Mouse (Mus musculus) telencephalon, adult 2 months (tissue): ENCODE measurements around the gene Gm266.

Source experiments
- DNase-seq: peaks from one replicate; pipeline ENCODE4 v3.0.0-alpha.2; 2011; ENCODE audit warnings: low read depth, low spot score

Gm266 gene

GRCm38 (mm10) chr12:111454543-111455280 is 30.9 kb downstream of the Gm266 start:
- no peak for DNase-seq

DNA sequence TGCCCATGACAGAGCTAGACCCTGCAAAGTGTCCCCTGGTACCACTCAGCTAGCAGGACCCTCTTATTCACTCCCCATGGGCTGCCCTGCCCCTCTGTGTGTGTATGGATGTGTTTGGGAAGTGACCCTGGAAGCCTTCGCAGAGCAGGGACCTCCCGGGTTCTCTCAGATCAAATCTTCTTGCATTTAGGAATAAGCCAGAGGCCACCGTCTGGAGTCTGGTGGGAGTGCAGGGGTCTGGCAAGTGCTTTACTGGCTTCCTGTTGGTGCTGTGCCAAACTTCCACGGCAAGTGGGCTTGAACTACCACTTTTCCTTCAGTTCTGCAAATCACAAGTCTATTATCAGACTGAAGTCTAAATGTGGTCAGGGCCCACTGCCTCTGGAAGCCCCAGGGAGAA is 31.6 kb downstream of the Gm266 start:
- no peak for DNase-seq

GRCm38 (mm10) chr12:111451561-111451960 is 34.1 kb downstream of the Gm266 start:
- DNase-seq: no peak

- DNase-seq: no peak
Observed at GRCm38 (mm10) chr12:111450359-111450758, 35.3 kb downstream of the Gm266 start.

DNA sequence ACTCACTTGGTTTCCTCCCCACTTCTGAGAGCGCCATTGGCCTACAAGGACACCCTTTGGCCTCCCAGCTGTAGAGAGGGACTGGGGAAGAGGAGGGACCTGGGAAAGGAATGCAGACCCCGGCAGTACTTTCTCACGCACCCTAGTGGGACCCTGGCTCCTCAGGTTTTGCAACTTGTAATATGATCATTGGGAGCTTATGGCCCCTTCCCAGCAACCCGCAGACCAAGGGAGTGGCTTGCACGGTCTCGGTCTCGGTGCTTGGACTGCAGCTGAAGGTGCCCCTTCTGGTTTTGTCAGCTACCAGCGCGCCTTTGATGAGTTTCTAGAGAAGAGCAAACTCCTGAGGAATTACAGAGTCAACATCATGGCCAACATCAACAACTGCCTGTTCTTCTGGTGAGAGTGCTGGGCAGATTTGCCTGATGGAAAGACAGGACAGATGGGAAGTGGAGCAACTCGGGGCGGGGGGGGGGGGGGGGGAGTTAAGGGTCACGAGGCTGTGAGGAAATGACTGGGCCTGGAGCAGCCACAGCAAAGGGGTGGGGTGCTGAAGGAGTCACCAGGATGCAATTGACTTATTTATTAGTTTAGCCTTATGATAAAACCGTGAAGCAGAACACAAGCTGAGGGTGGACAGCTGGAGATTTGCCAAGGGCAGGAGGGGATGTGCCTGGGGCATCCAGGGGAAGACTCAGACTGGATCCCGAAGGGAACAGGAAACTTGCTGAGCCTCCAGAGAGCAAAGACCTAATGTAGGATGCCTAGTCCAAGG is 36.5 kb downstream of the Gm266 start:
- no peak for DNase-seq

DNA sequence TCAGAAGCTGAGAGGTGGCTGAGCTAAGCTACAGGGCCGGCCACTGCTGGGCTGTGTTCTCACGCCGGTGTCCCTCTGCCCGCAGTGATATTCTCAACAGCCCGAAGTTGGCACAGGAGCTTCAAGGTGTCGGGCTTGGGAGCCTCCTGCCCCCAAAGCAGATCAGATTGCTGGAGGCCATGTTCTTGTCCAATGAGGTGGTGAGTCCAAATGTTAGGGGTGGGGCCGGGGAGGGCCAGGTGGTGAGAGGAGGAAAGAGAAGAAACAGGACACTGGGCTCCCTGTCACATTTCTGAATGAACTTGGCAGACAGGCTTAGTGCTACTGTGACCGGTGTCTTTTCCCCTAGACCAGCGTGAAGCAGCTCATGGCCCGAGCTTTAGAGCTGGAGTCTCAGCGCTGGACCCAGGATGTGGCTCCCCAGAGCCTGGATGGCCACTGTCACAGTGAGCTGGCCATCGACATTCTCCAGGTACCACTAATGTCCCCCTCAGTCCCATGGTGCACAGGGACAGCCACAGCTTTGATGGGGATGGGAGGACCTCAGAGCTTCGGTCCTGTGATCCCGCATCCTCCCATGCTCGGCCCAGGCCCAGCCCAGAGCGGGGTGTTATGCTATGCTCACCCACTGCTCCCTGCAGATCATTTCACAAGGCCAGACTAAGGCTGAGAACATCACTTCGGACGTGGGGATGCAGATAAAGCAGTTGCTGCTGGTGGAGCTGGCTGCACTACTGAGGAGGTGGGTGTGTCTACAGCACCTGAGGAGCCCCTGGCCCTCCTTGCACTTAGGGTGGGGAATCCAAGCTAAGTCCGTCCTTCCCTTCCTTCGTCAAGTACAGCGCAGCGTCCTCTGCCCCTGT is 37.5 kb downstream of the Gm266 start:
- no peak for DNase-seq

- DNase-seq: no peak
Observed at GRCm38 (mm10) chr12:111447350-111447749, 38.3 kb downstream of the Gm266 start.

DNA sequence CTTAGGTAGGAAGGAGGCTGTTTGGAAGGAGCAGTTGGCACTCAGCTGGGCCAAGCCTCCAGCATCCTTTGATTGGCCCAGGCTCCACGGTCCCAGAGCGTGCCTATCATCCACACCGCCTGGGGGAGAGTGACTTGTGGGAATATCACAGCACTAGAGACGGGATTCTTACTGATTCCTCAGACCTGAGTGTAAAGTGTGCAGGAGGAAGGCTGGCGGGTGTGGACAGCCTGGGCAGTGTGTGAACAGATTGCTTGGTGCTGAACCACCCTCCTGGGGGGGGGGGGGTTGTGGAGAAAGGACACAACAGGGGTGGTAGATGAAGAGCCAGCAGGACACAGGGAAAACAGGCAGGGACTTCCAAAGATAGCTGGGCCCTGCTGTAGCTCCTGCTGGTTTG is 38.9 kb downstream of the Gm266 start:
- DNase-seq: no peak

DNA sequence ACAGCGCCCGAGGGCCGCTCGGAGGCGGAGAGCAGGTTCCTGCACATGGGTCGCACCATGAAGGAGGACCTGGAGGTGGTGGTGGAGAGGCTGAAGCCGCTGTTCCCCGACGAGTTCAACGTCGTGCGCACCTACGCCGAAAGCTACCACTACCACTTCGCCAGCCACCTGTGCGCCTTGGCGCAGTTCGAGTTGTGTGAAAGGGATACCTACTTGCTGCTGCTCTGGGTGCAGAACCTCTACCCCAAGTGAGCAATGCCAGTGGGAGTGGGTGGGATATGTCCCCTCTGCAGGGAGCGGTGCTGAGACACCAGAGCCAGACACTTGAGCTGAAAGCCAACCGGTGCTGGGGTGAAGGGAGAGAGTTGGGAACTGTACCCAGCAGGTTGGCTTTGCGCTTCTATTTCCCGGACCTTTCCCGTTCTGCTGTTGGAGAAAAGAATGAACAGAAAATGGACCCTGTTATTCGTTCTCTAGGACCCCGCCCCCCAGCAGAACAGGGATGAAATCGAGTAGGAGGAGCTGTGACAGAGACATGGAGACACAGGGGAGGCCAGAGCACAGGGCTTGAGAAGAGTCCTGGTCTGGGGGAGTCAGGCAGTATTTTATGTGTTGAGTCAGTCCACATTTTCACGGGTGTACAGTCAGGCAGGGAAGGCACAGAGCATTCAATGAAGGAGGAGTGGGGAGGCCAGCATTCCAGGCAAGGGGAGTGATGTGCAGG is 39.6 kb downstream of the Gm266 start:
- no peak for DNase-seq

DNA sequence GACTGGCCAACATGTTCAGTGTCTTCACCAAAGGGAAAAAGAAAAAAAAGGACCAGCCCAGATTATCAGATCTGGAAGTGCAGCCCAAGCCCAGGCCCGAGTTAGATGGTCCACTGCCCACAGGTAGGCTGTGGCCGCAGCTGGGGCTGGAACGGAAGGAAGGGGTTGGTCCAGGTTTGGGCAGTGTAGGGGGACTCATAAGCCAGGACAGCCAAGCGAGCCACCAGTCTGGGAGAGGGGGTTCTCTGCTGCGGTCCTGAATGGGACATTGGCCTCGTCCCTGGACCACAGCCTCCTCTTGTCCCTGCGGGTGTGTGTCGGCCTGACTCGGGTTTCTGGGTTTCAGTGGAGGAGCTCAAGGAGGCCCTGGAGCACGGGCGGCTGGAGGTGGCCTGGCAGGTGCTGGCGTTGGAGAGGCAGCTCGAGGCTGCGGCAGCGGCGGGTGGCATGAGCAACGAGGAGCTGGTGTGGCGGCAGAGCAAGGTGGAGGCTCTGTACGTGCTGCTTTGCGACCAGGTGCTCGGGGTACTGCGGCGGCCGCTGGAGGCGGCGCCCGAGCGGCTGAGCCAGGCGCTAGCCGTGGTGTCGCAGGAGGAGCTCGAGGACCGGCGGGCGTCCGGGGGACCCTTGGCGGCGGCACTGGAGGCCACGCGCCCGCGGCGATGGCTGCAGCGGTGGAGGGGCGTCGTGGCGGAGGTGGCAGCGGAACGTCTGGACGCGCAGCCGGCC is 40.3 kb downstream of the Gm266 start:
- DNase-seq: no peak

DNA sequence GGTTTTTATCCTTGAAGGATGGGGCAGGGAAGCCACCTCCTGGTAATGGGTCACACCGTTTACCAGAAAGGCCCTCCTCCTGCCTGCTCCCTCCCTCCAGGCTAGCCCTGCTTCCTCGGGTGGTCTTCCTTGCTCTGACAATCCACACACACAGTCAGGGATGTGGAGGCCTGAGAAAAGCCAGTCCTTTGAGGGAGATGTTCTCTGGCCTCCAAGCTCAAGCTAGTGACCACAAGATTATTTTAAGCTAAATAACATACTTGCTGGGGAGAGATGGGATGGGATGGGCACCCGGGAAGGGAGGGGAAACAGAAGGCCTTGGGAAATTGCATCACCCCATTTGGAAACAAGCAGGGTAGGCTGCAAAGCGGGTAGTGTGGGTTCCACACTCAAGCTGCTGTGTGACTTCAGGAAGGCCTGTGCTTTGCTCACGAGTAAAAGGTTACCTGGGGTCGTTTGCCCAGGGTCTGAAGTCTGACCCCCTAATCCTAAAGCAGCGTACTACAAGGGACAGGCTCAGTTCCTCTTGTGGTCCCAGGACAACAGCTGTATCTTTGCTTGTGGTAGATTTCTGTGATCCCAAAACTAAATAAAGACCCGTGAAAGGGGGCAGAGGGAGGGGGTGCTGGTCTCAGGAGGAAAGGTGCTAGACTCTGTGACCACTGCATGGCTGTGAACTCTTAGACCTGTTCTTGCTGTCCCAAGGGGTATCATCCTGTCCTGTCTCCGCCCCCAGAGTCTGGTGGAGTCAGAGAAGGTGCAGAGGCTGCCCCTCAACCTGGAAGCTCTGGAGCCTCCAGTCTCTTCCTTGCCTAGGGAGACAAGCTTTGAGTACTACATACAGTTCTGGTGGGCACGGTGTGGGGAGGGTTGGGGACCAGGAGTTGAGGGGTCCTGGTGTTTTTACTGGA is 41.4 kb downstream of the Gm266 start:
- no peak for DNase-seq

DNA sequence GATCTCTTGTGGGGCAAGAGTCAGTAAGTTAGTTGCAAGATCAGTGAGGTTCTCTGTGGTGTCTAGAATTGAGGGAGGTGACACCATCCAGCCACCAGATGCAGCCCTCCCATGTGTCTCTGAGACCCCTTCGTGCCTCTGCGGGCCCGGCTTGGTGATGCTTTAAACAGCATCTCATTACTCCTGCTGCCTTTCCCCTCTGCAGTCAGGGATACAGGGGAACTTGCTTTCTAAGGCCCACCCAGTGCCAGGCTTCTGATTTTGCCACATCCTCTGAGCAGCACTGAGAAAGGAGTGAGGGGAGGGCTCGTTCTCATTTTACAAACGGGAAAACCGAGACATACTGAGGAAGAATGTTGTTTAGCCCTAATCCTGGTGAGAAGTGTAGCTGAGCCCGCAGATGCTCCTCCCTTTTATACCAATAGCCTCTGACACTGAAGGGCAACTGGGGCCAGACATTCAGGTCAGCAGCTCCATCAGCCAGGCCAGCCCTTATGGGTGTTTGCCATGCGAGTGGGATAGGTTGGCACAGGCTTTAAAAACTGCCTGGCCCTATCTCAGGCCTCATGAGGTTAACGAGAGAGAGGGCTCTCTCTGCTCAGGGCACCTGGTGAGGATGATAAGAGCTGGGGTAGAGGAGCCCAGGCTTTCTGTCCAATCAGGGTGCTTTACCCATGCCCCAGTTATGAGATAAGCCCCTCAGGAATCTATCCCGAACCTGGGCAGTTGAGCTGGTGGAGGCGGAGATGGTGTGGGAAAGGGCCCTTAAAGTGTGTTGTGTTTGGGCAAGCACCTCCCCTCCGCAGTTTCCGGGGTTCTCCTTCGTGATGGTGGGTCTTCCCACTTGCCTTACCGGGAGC is 42.4 kb downstream of the Gm266 start:
- DNase-seq: no peak

GRCm38 (mm10) chr12:111442309-111443010 is 43.2 kb downstream of the Gm266 start, which contains the start of gene Tnfaip2:
Tnfaip2 (plus strand) TSS chr12:111442469.
- no peak for DNase-seq

GRCm38 (mm10) chr12:111441523-111441922 is 44.1 kb downstream of the Gm266 start:
- no peak for DNase-seq

- DNase-seq: no peak
Observed at GRCm38 (mm10) chr12:111440701-111441373, 44.8 kb downstream of the Gm266 start.

DNA sequence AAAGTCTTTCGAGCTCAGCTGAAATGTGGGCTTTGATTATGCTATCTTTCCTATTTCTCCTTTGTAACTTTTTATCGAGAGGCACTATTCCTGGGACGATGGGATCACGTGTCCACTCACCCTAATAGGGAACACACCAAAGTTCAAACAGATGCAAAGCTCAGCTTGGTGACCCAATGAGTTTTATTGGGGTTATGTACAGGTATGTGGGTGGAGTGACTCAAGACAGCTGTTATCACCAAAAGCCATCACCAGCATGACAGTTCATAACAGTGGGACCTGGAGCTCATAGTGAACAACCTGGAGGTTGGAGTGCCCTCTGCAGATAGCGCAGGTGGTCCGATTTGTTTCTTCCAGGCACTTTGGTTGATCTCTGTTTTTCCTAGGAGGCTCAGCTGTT is 46.8 kb downstream of the Gm266 start:
- DNase-seq: no peak

DNA sequence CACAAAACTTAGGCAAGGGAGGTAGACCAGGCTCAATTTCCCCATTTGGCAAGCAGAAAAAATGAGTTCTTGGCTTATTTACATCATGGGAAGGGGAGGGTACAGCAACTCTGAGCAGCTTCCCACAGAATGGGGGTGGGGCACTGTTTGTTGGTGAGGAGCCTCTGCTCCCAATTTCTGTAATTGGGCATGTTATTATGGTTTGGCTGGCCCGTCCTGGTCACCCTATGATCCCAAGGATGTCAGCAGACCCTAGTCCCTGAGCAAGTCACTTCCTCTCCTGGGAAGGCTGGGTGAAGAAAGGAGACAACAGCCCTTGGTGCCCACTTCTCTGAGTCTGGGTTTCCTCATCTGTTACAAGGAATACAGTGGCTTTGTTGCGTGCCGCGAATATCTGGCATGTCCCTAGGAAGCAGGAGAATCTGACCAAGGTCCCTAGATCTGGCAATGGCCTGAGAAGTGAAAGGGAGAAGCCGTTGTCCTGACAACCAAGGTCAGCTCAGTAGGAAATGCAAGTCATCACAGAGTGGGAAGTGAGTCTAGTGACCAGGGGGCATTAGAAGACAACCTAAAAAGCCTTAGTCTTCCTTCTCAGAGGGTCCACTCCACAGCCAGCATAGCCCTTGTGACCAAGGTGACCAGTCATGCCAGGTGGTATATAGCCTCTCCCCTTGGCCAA is 48.3 kb downstream of the Gm266 start:
- DNase-seq: no peak
